Mouse (Mus musculus): Measurements from ENCODE around the gene Jade2. TPM values are rescaled to one million over a fixed set of nuclear protein-coding genes. Genes with fewer than 3 reads are reported as not detected.

The Jade2 gene
- polyA plus RNA-seq (2012; rRNA removed): 0.87 and 0.96 TPM in 2 replicates

GRCm38 (mm10) chr11:51857081-51857671 lies at the start of gene Jade2:
Gene Jade2 (minus strand): TSS chr11:51857653.

Other genes with a start within 250 kb of the Jade2 start
- gene Nhp2, start 237.9 kb downstream of the Jade2 start, polyA plus RNA-seq (2012; rRNA removed): 44.9 and 45.9 TPM in 2 replicates
- gene Rmnd5b, start 221.8 kb downstream of the Jade2 start, polyA plus RNA-seq (2012; rRNA removed): 13.1 and 13.3 TPM in 2 replicates
- gene N4bp3, start 206.8 kb downstream of the Jade2 start, polyA plus RNA-seq (2012; rRNA removed): 1.9 and 2.0 TPM in 2 replicates
- 1.1 and 1.5 TPM in 2 replicates for gene D930048N14Rik, start 206.7 kb downstream of the Jade2 start, polyA plus RNA-seq (2012; rRNA removed)
- gene 0610009B22Rik, start 168.8 kb downstream of the Jade2 start, polyA plus RNA-seq (2012; rRNA removed): 19.0 and 22.0 TPM in 2 replicates
- 7.8 and 8.1 TPM in 2 replicates for gene Sec24a, start 94.0 kb downstream of the Jade2 start, polyA plus RNA-seq (2012; rRNA removed)
- 85.3 and 114 TPM in 2 replicates for gene Sar1b, start 94.0 kb downstream of the Jade2 start, polyA plus RNA-seq (2012; rRNA removed)
- gene Cdkn2aipnl, start 110.0 kb upstream of the Jade2 start, polyA plus RNA-seq (2012; rRNA removed): 15.7 and 16.5 TPM in 2 replicates
- gene Ube2b, start 143.1 kb upstream of the Jade2 start, polyA plus RNA-seq (2012; rRNA removed): 72.0 and 88.8 TPM in 2 replicates
- 0.63 and 0.64 TPM in 2 replicates for gene Cdkl3, start 146.6 kb upstream of the Jade2 start, polyA plus RNA-seq (2012; rRNA removed)
- gene Ppp2ca, start 241.0 kb upstream of the Jade2 start, polyA plus RNA-seq (2012; rRNA removed): 21.6 and 22.3 TPM in 2 replicates

Measured in liver, embryonic 18 days (tissue).